Mouse (Mus musculus): ENCODE data around the gene Gm28360. TPM values are rescaled to one million over a fixed set of nuclear protein-coding genes. Genes with fewer than 3 reads are reported as not detected.
"Not testable (repeated sequence)": the region's sequence is repeated elsewhere in the genome, so short reads cannot be mapped to it uniquely, and the experiment has no call there.

Gene Gm28360
- not detected in 2 replicates for polyA plus RNA-seq (2012; rRNA removed)

- not testable (repeated sequence) for H3K4me1 ChIP-seq (ENCODE audit: control insufficient read depth, insufficient read depth, low read length); DNase-seq; H3K4me3 ChIP-seq (replicated peaks; ENCODE audit: extremely low read depth, low read depth, low read length)
- WGBS = 47% methylated on average over 5 of the region's 5 CpGs
Observed at GRCm38 (mm10) chr1:117829781-117830180, at the start of gene Gm28360. Gene Gm28360, plus strand, starts transcription at chr1:117830081.

- H3K4me3 ChIP-seq (replicated peaks; ENCODE audit: extremely low read depth, low read depth, low read length); H3K4me1 ChIP-seq (ENCODE audit: control insufficient read depth, insufficient read depth, low read length); DNase-seq: not testable (repeated sequence)
- WGBS = 43% methylated on average over 3 of the region's 3 CpGs
Observed at GRCm38 (mm10) chr1:117780833-117781232, 49.0 kb upstream of the Gm28360 start, which contains the start of gene B020011L13Rik. Gene B020011L13Rik, plus strand, starts transcription at chr1:117781133.

GRCm38 (mm10) chr1:117816271-117816670 is 13.6 kb upstream of the Gm28360 start:
- not testable (repeated sequence) for H3K4me3 ChIP-seq (replicated peaks; ENCODE audit: extremely low read depth, low read depth, low read length); DNase-seq; H3K4me1 ChIP-seq (ENCODE audit: control insufficient read depth, insufficient read depth, low read length)

GRCm38 (mm10) chr1:117851718-117852117 is 21.8 kb downstream of the Gm28360 start:
- not testable (repeated sequence) for H3K4me3 ChIP-seq (replicated peaks; ENCODE audit: extremely low read depth, low read depth, low read length); DNase-seq; H3K4me1 ChIP-seq (ENCODE audit: control insufficient read depth, insufficient read depth, low read length)
- WGBS = 84% methylated on average over 3 of the region's 3 CpGs

Other genes with a start within 250 kb of the Gm28360 start
- not detected in 2 replicates for gene Gm28363, start 132.9 kb upstream of the Gm28360 start, polyA plus RNA-seq (2012; rRNA removed)
- gene B020011L13Rik, start 48.9 kb upstream of the Gm28360 start, polyA plus RNA-seq (2012; rRNA removed) = not detected in 2 replicates
- not detected in 2 replicates for gene Gm28168, start 97.9 kb downstream of the Gm28360 start, polyA plus RNA-seq (2012; rRNA removed)
- gene Gm7145, start 135.9 kb downstream of the Gm28360 start, polyA plus RNA-seq (2012; rRNA removed) = not detected in 2 replicates

Data from lung, adult 2 months (tissue).